Mouse (Mus musculus) limb, embryonic 11.5 days (tissue): ENCODE measurements around the gene Kat6b. TPM values are rescaled to one million over a fixed set of nuclear protein-coding genes. Genes with fewer than 3 reads are reported as not detected.

Source experiments
- ATAC-seq: fragments of 200-750 bp; cut with Nextera tagmentation; 2 replicates; pipeline ENCODE4 v1.8.0; 2017; ENCODE audit warnings: low read depth; ENCODE audit not compliant: insufficient number of reproducible peaks, low FRiP score, low TSS enrichment
- DNase-seq: peaks from one replicate; pipeline ENCODE4 v3.0.0-alpha.2; 2015; ENCODE audit warnings: low spot score
- H3K27ac ChIP-seq: fragments of 300-500 bp; sonication (generic); replicated peaks from 2 replicates; pipeline ENCODE4 v1.5.1; 2014; ENCODE audit warnings: low read depth, mild to moderate bottlenecking, low read length
- H3K27me3 ChIP-seq: fragments of 300-500 bp; sonication (generic); 2 replicates; pipeline ENCODE4 v1.6.1; 2014; ENCODE audit warnings: mild to moderate bottlenecking, low read length, mixed read lengths; ENCODE audit not compliant: control insufficient read depth, insufficient read depth
- H3K36me3 ChIP-seq: fragments of 300-500 bp; sonication (generic); 2 replicates; pipeline ENCODE4 v1.6.1; 2014; ENCODE audit warnings: mild to moderate bottlenecking, low read length, moderate library complexity, mixed read lengths; ENCODE audit not compliant: control insufficient read depth, insufficient read depth
- H3K4me1 ChIP-seq: fragments of 300-500 bp; sonication (generic); 2 replicates; pipeline ENCODE4 v1.6.1; 2014; ENCODE audit warnings: low read length, mixed read lengths; ENCODE audit not compliant: control insufficient read depth, insufficient read depth
- H3K4me2 ChIP-seq: fragments of 300-500 bp; sonication (generic); 2 replicates; pipeline ENCODE4 v1.6.1; 2014; ENCODE audit warnings: low read depth, mild to moderate bottlenecking, moderate library complexity; ENCODE audit not compliant: severe bottlenecking
- H3K4me3 ChIP-seq: fragments of 300-500 bp; sonication (generic); 2 replicates; pipeline ENCODE4 v1.5.1; 2014; ENCODE audit warnings: low read depth, low read length
- H3K9ac ChIP-seq: fragments of 300-500 bp; sonication (generic); 2 replicates; pipeline ENCODE4 v1.6.1; 2014; ENCODE audit warnings: mild to moderate bottlenecking, low read length
- H3K9me3 ChIP-seq: fragments of 300-500 bp; sonication (generic); 2 replicates; pipeline ENCODE4 v1.6.1; 2016; ENCODE audit warnings: low read length; ENCODE audit not compliant: control insufficient read depth
- WGBS: fragments of 180-500 bp; shearing (Covaris S2); extraction: QIAGEN DNeasy Blood & Tissue Kit; methylation state at CpG from one replicate; pipeline ENCODE4 v1.1.7; 2014; 5-methylcytosine and 5-hydroxymethylcytosine counted together
- polyA plus RNA-seq: library from polyadenylated mRNA; unstranded; fragments of >200 nt; fragmentation: Nextera tagmentation; extraction: Ambion mirVana; gene quantifications from 2 replicates; pipeline ENCODE4 v1.2.1, GENCODE M21; 2014

Kat6b gene
- polyA plus RNA-seq, 1 experiment from 2014 or later, result 22.8 TPM

GRCm38 (mm10) chr14:21714486-21714885 lies 233.3 kb downstream of the Kat6b start, which contains the start of gene Dupd1:
Gene Dupd1 (minus strand): TSS chr14:21714576.
- Histone ChIP-seq H3K4me1 (peaks cover 4% of the 10 kb centered on the region), H3K27me3 (no peaks in the 10 kb centered on the region), H3K9me3 (no peaks in the 10 kb centered on the region), H3K4me2 (no peak within 1 kb of the TSS), H3K9ac (no peak within 1 kb of the TSS), H3K36me3 (no peaks in the 10 kb centered on the region), H3K27ac (no peak within 1 kb of the TSS), H3K4me3 (no peak within 1 kb of the TSS)
- ATAC-seq (no peak), DNase-seq (no peak)
- 65% methylated on average over 5 of the region's 5 CpGs for WGBS

- no peaks in the 10 kb centered on the region for H3K9me3 ChIP-seq
- H3K27ac ChIP-seq, result no peak overlapping the region
- H3K4me2 ChIP-seq, result no peak overlapping the region
- H3K9ac ChIP-seq, result no peak overlapping the region
- DNase-seq, result no peak
- H3K4me1 ChIP-seq, result peaks cover 7% of the 10 kb centered on the region
- 28% methylated on average over 17 of the region's 17 CpGs for WGBS
- no peak for ATAC-seq
- no peak overlapping the region for H3K4me3 ChIP-seq
- no peaks in the 10 kb centered on the region for H3K36me3 ChIP-seq
- H3K27me3 ChIP-seq, result no peaks in the 10 kb centered on the region
Observed at GRCm38 (mm10) chr14:21719646-21720383, 238.6 kb downstream of the Kat6b start.

GRCm38 (mm10) chr14:21720430-21721205 lies 239.4 kb downstream of the Kat6b start:
- H3K27ac ChIP-seq, result no peak overlapping the region
- no peaks in the 10 kb centered on the region for H3K9me3 ChIP-seq
- H3K36me3 ChIP-seq, result no peaks in the 10 kb centered on the region
- H3K9ac ChIP-seq, result no peak overlapping the region
- H3K27me3 ChIP-seq, result no peaks in the 10 kb centered on the region
- no peak overlapping the region for H3K4me3 ChIP-seq
- ATAC-seq (no peak), DNase-seq (no peak)
- 83% methylated on average over 4 of the region's 4 CpGs for WGBS
- H3K4me1 ChIP-seq, result peaks cover 7% of the 10 kb centered on the region
- no peak overlapping the region for H3K4me2 ChIP-seq

Other genes with a start within 250 kb of the Kat6b start
- 0.21 and 0.55 TPM in 2 replicates for gene Dupd1, start 233.1 kb downstream of the Kat6b start, polyA plus RNA-seq